Mouse (Mus musculus) forebrain, embryonic 14.5 days (tissue): ENCODE data around the gene Tmem132c. TPM values are rescaled to one million over a fixed set of nuclear protein-coding genes. Genes with fewer than 3 reads are reported as not detected.

ENCODE experiments used
- ATAC-seq: fragments of 200-750 bp; cut with Nextera tagmentation; 2 replicates; pipeline ENCODE4 v1.8.0; 2017; ENCODE audit warnings: mild to moderate bottlenecking, moderate library complexity
- DNase-seq: peaks from one replicate; pipeline ENCODE4 v3.0.0-alpha.2; 2015; ENCODE audit warnings: low spot score
- H3K27ac ChIP-seq: fragments of 300-500 bp; sonication (generic); 2 replicates; pipeline ENCODE4 v1.5.1; 2014; ENCODE audit warnings: low read depth, mild to moderate bottlenecking, control low read depth, low read length, moderate library complexity
- H3K27me3 ChIP-seq: fragments of 300-500 bp; sonication (generic); replicated peaks from 2 replicates; pipeline ENCODE4 v1.6.1; 2014; ENCODE audit warnings: low read length, control low read depth, mixed read lengths; ENCODE audit not compliant: control insufficient read depth, insufficient read depth
- H3K36me3 ChIP-seq: fragments of 300-500 bp; sonication (generic); 2 replicates; pipeline ENCODE4 v1.6.1; 2014; ENCODE audit warnings: low read length, control low read depth; ENCODE audit not compliant: control insufficient read depth, insufficient read depth
- H3K4me1 ChIP-seq: fragments of 300-500 bp; sonication (generic); 2 replicates; pipeline ENCODE4 v1.6.1; 2014; ENCODE audit warnings: antibody characterized with exemption, low read length, control low read depth; ENCODE audit not compliant: control insufficient read depth, insufficient read depth
- H3K4me2 ChIP-seq: fragments of 300-500 bp; sonication (generic); 2 replicates; pipeline ENCODE4 v1.6.1; 2014; ENCODE audit warnings: mild to moderate bottlenecking, control low read depth, low read length
- H3K4me3 ChIP-seq: fragments of 300-500 bp; sonication (generic); 2 replicates; pipeline ENCODE4 v1.5.1; 2014; ENCODE audit warnings: low read depth, low read length, control low read depth
- H3K9ac ChIP-seq: fragments of 300-500 bp; sonication (generic); 2 replicates; pipeline ENCODE4 v1.6.1; 2014; ENCODE audit warnings: mild to moderate bottlenecking, low read length, control low read depth, moderate library complexity
- H3K9me3 ChIP-seq: fragments of 300-500 bp; sonication (generic); replicated peaks from 2 replicates; pipeline ENCODE4 v1.6.1; 2016; ENCODE audit warnings: low read length, control low read depth, mixed read lengths; ENCODE audit not compliant: control insufficient read depth
- WGBS: fragments of 180-500 bp; shearing (Covaris S2); extraction: QIAGEN DNeasy Blood & Tissue Kit; methylation state at CpG from one replicate; pipeline ENCODE4 v1.1.7; 2014; 5-methylcytosine and 5-hydroxymethylcytosine counted together
- polyA plus RNA-seq: library from polyadenylated mRNA; unstranded; fragments of >200 nt; fragmentation: Nextera tagmentation; extraction: Ambion mirVana; gene quantifications from 2 replicates; pipeline ENCODE4 v1.2.1, GENCODE M21; 2014

Tmem132c gene
- polyA plus RNA-seq, 1 experiment from 2014 or later = 6.5 TPM

DNA sequence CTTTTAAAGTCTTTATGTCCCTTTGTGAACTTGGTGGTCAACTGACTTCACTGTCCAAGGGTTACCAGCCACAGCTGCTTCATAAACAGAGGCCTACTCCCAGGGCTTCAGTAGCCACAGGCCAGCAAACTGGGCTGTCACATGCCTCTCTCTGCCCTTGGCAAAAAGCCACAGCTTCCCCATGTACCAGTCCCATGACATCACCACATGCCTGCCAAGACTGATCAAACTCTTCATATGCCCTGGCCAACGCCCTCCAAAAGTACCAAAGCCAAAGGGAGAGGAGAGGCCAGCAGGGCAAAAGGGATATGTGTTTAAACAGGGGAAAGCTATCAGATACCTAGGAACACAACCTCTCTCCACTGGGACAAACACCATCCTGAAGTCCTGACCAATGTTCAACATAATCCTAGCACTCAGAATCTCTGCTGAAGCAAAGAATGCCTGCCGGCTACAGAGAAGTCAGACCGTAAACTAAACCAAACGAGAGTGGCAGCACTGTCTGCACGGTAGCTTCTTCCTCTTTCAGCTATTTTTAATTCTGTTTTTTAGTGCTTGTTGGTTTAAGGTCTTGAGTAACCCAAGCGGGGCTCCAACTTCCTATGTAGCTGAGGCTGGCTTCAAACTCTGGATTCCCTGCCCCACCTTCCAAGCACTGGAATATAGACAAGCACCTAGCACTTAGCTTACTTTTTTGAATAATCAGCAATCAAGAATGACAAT lies 369.3 kb downstream of the Tmem132c start:
- Histone ChIP-seq H3K36me3 (peaks cover 20% of the 10 kb centered on the region), H3K4me2 (no peak overlapping the region), H3K4me1 (peaks cover 19% of the 10 kb centered on the region), H3K4me3 (no peak overlapping the region), H3K9me3 (no peaks in the 10 kb centered on the region), H3K27me3 (no peaks in the 10 kb centered on the region), H3K9ac (no peak overlapping the region), H3K27ac (no peak overlapping the region)
- DNase-seq = peak; percentile 30
- 83% methylated on average over 6 of the region's 6 CpGs for WGBS
- ATAC-seq = no peak

DNA sequence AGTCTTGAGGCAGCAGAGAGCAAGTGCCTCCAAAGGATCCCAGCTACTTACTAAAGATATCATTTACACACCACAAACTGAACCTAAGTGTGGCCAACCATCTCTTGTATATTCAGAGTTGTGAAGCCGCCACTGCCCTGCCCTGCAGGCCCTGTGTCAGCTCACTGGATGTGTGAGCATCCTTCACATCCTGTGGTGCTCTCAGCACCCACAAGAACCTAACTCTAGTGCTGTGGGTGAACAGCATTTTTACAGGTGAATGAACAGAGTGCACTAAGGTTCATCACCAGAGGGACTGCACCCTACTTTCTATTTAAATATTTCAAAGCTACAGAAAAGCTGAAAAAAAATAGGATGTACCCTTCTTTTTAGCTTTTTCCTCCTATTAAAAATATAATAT lies 370.3 kb downstream of the Tmem132c start:
- H3K27me3 ChIP-seq = no peaks in the 10 kb centered on the region
- no peaks in the 10 kb centered on the region for H3K9me3 ChIP-seq
- 92% methylated on average over 1 of the region's 1 CpGs for WGBS
- no peak for ATAC-seq
- H3K4me3 ChIP-seq = no peak overlapping the region
- H3K9ac ChIP-seq = no peak overlapping the region
- peaks cover 15% of the 10 kb centered on the region for H3K36me3 ChIP-seq
- H3K4me2 ChIP-seq = no peak overlapping the region
- H3K27ac ChIP-seq = no peak overlapping the region
- peaks cover 23% of the 10 kb centered on the region for H3K4me1 ChIP-seq
- DNase-seq = no peak

DNA sequence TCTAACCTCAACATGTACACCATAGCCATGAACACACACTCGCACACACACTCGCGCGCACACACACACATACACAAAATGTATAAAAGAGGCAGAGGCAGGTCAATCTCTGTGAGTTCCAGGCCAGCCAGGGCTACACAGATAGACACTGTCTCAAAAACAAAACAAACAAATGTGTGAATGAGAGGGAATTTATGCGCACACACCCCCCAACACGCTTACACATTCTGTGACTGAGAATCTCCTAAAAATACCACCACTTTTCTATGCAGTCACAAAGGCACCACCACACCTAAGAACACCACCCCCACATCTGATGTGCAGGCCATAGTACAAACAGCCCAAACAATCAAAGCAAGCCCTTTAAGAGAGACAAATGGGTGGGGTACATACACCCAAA lies 370.8 kb downstream of the Tmem132c start:
- peaks cover 14% of the 10 kb centered on the region for H3K36me3 ChIP-seq
- WGBS = 97% methylated on average over 6 of the region's 6 CpGs
- no peak overlapping the region for H3K4me3 ChIP-seq
- H3K9me3 ChIP-seq = no peaks in the 10 kb centered on the region
- H3K27me3 ChIP-seq = no peaks in the 10 kb centered on the region
- no peak overlapping the region for H3K9ac ChIP-seq
- DNase-seq = no peak
- no peak for ATAC-seq
- no peak overlapping the region for H3K27ac ChIP-seq
- H3K4me2 ChIP-seq = no peak overlapping the region
- H3K4me1 ChIP-seq = peaks cover 23% of the 10 kb centered on the region
